Mouse (Mus musculus) forebrain, embryonic 10.5 days (tissue): ENCODE measurements around the gene Tmem143. TPM values are rescaled to one million over a fixed set of nuclear protein-coding genes. Genes with fewer than 3 reads are reported as not detected.

ENCODE experiments used
- DNase-seq: peaks from one replicate; pipeline ENCODE4 v3.0.0-alpha.2; 2017; ENCODE audit warnings: low spot score; ENCODE audit errors: extremely low spot score
- H3K27ac ChIP-seq: fragments of 300-500 bp; sonication (generic); 2 replicates; pipeline ENCODE4 v1.5.1; 2016; ENCODE audit warnings: mild to moderate bottlenecking
- H3K27me3 ChIP-seq: fragments of 300-500 bp; sonication (generic); 2 replicates; pipeline ENCODE4 v1.6.1; 2016; ENCODE audit warnings: mild to moderate bottlenecking; ENCODE audit not compliant: poor library complexity, severe bottlenecking
- H3K36me3 ChIP-seq: fragments of 300-500 bp; sonication (generic); replicated peaks from 2 replicates; pipeline ENCODE4 v1.6.1; 2016; ENCODE audit warnings: mild to moderate bottlenecking, moderate library complexity
- H3K4me1 ChIP-seq: fragments of 300-500 bp; sonication (generic); 2 replicates; pipeline ENCODE4 v1.6.1; 2016
- H3K4me3 ChIP-seq: fragments of 300-500 bp; sonication (generic); 2 replicates; pipeline ENCODE4 v1.5.1; 2016; ENCODE audit warnings: mild to moderate bottlenecking, moderate library complexity
- H3K9me3 ChIP-seq: fragments of 300-500 bp; sonication (generic); 2 replicates; pipeline ENCODE4 v1.6.1; 2016; ENCODE audit warnings: mild to moderate bottlenecking, moderate library complexity
- WGBS: fragments of 180-500 bp; shearing (Covaris S2); methylation state at CpG from one replicate; pipeline ENCODE4 v1.1.7; 2016; 5-methylcytosine and 5-hydroxymethylcytosine counted together
- polyA plus RNA-seq: library from polyadenylated mRNA; unstranded; fragments of >200 nt; fragmentation: Nextera tagmentation; extraction: Ambion mirVana; gene quantifications from 2 replicates; pipeline ENCODE4 v1.2.1, GENCODE M21; 2016

Tmem143 gene
- polyA plus RNA-seq: 4.2 and 4.8 TPM in 2 replicates

DNA sequence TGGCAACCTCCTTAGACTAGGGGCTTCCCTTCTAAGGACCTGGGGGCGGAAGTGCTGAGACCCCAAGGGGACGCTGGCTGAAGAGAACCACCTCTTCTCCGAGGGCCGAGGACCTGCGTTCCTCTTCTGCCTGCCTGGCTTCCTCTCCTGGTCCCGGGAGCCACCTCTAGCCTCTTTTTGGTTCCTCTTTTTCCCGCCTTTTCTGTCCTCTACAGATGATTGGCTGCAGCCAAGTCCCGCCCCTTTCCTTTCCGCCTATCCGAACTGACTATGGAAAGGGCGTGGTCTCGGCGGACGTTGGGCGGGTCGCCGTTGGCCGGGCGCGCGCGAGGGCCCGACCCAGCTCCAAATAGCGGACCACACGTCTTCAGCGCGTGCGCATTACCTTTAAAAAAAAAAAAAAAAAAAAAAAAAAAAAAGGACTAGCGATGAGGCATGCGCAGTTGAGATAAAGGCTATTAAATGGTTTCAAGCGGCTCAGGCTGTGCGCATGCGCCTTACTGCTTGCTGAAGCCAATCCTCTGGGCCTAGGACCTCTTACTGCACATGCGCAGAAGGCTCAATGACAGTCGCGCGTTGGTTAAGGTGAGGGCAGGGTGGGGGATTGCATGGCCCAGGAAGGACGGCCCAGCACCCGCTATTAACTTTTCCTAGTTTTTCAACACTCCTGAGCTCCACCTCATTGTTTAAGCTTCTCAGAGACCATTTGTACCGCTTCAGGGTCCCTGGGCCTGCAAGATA is at the start of gene Tmem143, which contains the start of gene Syngr4:
TSS of gene Tmem143 (plus strand) at position 425 of the 741 bp plus-strand sequence.
TSS of gene Syngr4 (minus strand) at position 198 of the 741 bp plus-strand sequence.
- under 1% methylated on average over 40 of the region's 40 CpGs for WGBS
- Histone ChIP-seq H3K27ac (peak within 1 kb of the TSS; percentile 91), H3K9me3 (no peaks in the 10 kb centered on the region), H3K36me3 (no peaks in the 10 kb centered on the region), H3K4me3 (peak within 1 kb of the TSS; percentile 62), H3K4me1 (peaks cover 19% of the 10 kb centered on the region), H3K27me3 (peaks cover 9% of the 10 kb centered on the region)
- peak; percentile 95 for DNase-seq

DNA sequence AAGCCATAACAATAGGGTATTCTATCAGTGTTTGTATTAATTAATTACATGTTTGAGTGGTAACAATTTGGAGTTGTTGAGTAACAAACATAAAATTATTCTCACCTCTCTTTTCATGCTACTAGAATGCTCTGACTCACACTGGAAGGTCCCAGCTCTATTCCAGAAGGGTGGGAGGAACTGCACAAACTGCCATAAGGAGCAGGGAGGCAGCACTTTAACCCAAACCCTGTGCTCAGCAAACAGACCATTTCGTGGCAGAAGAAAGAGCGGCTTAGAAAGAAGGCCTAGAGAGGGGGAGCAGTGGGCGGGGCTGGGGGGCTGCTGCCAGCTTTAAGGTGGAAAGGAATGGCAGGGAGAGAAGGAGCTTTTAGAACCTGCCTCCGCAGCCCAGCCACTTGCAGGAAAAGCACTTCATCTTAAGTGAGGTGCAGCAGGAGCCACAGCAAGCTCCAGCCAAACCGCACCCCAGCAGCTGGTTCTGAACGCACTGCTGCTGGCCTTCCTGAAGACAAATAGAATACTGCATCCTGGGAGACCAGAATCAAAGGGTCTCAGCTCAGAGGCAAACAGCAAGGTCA is 48.2 kb upstream of the Tmem143 start:
- WGBS: 9% methylated on average over 6 of the region's 6 CpGs
- Histone ChIP-seq H3K27me3 (peaks cover 27% of the 10 kb centered on the region), H3K27ac (peak overlapping the region; percentile 9; the same call in 1 of the 2 replicates), H3K4me3 (peak overlapping the region; percentile 4; the same call in 1 of the 2 replicates), H3K9me3 (no peaks in the 10 kb centered on the region), H3K36me3 (no peaks in the 10 kb centered on the region), H3K4me1 (peaks cover 11% of the 10 kb centered on the region)
- DNase-seq: no peak

DNA sequence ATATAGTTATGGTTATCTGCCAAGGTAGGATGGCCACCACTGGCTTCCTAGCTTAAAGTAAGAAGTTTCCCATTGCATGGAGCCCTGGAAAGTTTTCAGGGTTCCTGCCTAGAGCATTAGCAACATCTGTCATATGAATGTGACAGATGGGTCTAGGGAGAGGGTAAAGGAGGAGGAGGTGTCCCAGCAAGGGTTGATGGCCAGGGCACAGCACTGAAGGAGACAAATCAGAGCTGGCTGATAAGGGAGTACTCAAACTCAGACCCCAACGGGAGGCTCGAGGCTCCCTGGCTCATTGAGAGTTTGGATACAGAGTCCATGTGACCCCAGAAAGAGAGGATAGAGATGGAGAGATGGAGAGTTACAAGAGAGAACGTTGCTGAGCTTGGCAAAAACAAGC is 46.1 kb upstream of the Tmem143 start:
- Histone ChIP-seq H3K9me3 (no peaks in the 10 kb centered on the region), H3K36me3 (no peaks in the 10 kb centered on the region), H3K27ac (no peak overlapping the region), H3K4me1 (peaks cover 11% of the 10 kb centered on the region), H3K4me3 (no peak overlapping the region), H3K27me3 (peaks cover 42% of the 10 kb centered on the region)
- no peak for DNase-seq
- 76% methylated on average over 3 of the region's 3 CpGs for WGBS

DNA sequence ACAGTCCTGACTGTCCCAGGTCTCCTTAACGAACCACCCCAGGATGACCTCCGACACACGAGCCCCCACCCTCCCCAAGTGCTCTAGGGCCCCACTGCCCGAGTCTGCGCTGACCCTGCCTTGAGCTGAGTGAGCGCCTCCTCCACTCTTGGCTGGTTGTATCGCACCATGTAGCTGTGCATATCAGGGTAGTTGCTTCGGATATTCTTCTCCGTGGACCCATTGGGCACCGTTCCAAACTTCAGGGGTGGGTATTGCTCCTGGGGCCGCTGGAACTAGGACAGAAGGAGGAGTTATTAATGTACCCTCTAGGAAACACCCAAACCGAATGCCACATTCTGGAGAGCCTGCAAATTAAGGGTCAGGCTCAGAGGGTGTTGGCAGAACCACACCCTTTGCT is 43.7 kb upstream of the Tmem143 start:
- peaks cover 60% of the 10 kb centered on the region for H3K27me3 ChIP-seq
- no peak overlapping the region for H3K4me3 ChIP-seq
- WGBS: 85% methylated on average over 12 of the region's 12 CpGs
- H3K9me3 ChIP-seq: no peaks in the 10 kb centered on the region
- no peak for DNase-seq
- H3K4me1 ChIP-seq: peaks cover 24% of the 10 kb centered on the region
- H3K36me3 ChIP-seq: no peaks in the 10 kb centered on the region
- no peak overlapping the region for H3K27ac ChIP-seq

DNA sequence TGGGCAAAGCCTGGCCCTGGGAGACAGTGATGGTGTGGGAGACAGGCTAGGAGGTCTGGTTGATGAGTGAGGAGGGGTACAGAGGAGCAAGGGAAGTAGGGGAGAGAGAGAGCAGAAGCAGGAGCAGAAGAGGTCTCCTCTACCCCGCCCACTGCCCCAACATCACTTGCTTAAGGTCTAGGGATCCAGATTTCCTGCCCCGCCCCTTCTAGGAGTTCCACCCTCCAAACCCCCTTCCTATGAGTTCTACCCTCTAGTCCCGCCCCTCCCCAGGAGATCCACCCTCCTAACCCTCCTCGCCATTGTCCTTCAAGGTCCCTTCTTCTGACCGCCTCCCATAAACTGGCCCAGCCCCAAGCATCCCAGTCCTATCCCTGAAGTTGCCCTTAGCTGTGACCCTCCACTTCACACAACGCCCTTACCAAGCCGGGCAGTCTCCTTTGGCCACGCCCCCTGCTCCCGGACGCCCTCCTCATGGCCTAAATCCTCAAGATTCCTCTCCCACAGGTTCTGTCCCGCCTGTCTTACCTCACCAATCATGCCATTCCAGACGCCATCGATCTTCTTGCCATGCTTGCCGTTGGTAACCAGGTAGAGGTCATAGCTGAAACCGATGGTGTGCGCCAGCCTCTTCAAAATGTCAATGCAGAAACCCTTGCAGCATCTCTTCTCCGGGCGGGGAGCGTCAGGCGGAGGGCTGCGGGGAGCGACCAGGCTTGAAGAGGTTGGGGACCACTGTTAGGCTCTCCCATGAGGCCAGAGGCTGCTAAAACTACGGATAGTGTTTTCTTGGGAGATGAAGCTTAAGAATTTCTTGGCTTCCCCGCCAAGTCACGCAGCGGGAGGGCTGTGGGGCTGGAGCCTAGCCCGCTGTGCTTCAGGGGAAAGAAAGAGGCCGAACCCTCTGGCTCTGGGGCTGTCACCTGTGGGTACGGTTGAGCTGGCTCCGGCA is 39.5 kb upstream of the Tmem143 start:
- Histone ChIP-seq H3K9me3 (no peaks in the 10 kb centered on the region), H3K27ac (peak overlapping the region; percentile 44; the same call in 1 of the 2 replicates), H3K4me3 (peak overlapping the region; percentile 51), H3K27me3 (peaks cover 82% of the 10 kb centered on the region), H3K36me3 (no peaks in the 10 kb centered on the region), H3K4me1 (peaks cover 39% of the 10 kb centered on the region)
- 2% methylated on average over 30 of the region's 30 CpGs for WGBS
- peak; percentile 44 for DNase-seq

DNA sequence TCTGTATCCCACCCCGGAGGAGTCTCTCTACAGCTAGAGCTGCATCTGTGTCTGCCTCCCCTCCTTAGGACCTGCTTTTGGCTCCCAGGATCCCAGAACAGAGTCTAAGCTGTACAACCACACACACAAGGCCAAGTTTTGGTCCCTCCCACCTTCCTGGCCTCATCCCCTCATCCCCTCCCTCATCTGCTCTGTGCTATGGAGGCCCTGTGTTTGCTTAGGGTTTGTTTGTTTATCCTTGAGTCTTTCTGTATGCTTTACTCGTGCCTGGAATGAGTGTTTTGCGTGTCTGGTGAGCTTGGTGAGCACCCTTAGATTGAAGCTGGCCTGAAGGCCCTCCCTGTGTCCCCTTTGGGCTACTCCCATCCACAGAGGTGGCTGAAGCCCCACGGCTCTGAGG is 37.7 kb upstream of the Tmem143 start:
- H3K27me3 ChIP-seq: peaks cover 88% of the 10 kb centered on the region
- H3K9me3 ChIP-seq: no peaks in the 10 kb centered on the region
- no peak overlapping the region for H3K4me3 ChIP-seq
- DNase-seq: no peak
- H3K27ac ChIP-seq: no peak overlapping the region
- H3K4me1 ChIP-seq: peaks cover 41% of the 10 kb centered on the region
- 75% methylated on average over 4 of the region's 4 CpGs for WGBS
- H3K36me3 ChIP-seq: no peaks in the 10 kb centered on the region

DNA sequence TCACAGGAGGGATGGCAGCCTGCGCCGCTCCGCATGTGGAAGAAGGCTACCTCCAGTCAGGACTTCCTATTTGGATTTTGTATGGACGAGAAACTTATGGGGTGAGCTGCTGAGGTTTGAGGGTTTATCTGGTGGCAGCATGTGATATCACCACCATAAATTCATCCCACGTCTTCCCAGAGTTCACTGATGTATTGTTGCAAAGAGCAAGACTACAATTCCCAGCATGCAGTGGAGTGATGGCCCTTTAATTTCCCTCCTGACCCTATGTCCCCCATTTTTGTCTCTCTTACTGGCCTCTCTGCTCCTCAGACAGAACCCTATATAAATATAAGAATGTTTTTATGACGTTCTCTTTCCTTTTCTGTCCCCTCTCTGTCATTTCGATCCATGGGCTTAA is 33.9 kb upstream of the Tmem143 start:
- WGBS: 88% methylated on average over 7 of the region's 7 CpGs
- DNase-seq: no peak
- H3K27ac ChIP-seq: no peak overlapping the region
- no peaks in the 10 kb centered on the region for H3K36me3 ChIP-seq
- H3K27me3 ChIP-seq: peaks cover 89% of the 10 kb centered on the region
- no peaks in the 10 kb centered on the region for H3K9me3 ChIP-seq
- H3K4me3 ChIP-seq: no peak overlapping the region
- H3K4me1 ChIP-seq: peaks cover 50% of the 10 kb centered on the region

DNA sequence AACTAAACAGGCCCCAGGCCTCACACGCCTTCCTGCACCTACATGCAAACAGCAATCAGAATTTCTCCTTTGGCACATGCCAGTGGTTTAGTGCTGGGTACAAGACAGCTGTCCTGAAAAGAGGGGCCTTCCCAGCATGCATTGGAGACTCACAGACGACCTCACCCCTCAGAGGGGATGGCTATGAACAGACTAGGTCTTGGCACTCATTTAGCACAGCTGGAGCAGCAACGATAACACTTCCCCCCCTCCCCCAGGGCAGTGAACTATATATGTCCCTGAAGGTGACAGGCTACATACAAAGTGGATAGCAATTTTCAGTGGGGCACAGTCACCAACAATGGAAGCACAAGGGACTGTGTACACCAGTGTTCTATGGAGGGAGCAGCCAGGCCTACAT is 32.3 kb upstream of the Tmem143 start:
- H3K4me3 ChIP-seq: no peak overlapping the region
- H3K27ac ChIP-seq: no peak overlapping the region
- peaks cover 89% of the 10 kb centered on the region for H3K27me3 ChIP-seq
- 76% methylated on average over 3 of the region's 3 CpGs for WGBS
- no peaks in the 10 kb centered on the region for H3K9me3 ChIP-seq
- H3K4me1 ChIP-seq: peaks cover 57% of the 10 kb centered on the region
- no peak for DNase-seq
- no peaks in the 10 kb centered on the region for H3K36me3 ChIP-seq

DNA sequence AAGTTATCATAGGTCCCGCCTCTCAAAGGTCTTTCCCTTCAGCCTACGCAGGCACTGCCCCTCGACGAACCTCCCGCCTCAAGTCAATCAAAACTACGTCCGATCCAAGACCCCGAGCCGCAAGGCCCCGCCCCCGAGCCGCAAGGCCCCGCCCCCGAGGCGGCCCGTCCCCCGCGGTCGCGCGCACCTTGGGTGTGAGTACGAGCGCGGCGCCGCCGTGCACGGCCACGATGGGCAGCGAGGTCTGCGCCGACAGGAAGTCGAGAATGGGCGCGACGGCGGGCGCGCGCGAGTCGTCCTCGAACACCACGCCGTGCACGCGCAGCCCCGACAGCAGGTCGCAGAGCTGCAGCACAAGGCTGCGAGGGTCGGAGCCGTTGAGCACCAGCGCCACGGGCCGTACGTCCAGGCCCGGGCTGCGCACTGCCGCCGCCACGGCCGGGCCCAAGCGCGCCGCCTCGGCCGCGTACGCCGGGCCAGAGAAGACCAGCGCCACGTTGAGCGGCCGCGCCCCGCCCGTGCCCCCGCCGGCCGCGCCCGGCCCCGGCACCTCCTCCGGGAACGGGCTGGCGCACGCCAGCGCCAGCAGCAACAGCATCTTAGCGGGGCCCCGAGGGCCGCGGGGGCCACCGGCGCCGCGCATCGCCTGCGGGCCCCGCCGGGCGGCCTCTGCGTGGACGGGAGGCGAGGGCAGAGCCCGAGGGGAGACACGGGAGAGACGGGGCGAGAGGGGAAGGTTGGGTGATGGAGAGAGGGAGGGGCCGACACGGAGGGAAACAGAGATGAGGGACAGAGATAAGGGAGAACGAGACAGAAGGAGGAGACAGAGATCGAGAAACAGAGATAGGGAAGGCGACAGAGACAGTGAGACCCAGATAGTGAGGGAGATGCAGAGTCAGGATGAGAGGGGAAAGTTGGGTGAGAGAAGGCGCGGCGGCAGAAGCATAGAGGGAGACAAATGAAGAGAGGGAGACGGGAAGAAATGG is 30.5 kb upstream of the Tmem143 start:
- WGBS: 1% methylated on average over 110 of the region's 117 CpGs
- Histone ChIP-seq H3K4me1 (peaks cover 61% of the 10 kb centered on the region), H3K27me3 (peaks cover 89% of the 10 kb centered on the region), H3K27ac (peak overlapping the region; percentile 89), H3K9me3 (no peaks in the 10 kb centered on the region), H3K36me3 (no peaks in the 10 kb centered on the region), H3K4me3 (peak overlapping the region; percentile 72)
- peak; percentile 88 for DNase-seq

DNA sequence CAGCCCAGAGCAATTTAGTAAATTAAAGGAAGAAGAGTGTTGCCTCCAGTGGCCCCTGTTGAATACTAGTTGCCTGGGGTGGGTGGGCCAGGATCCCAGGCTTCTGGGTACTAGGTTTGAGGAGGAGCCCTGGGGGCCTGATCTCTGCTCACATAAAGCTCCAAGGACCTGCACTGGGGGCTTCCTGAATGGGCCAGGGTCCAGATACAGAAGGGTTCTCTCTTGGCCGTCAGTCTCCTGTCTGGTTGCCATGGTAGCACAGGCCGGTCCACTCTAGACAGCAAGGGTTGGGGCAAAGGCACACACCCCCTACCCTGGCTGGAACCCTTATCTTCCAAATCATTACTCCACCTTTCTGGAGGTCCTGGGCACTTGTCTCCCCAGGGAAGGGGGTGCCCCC is 28.9 kb upstream of the Tmem143 start:
- DNase-seq: no peak
- Histone ChIP-seq H3K27me3 (peaks cover 85% of the 10 kb centered on the region), H3K4me3 (peak overlapping the region; percentile 11; the same call in 1 of the 2 replicates), H3K36me3 (no peaks in the 10 kb centered on the region), H3K4me1 (peaks cover 55% of the 10 kb centered on the region), H3K27ac (no peak overlapping the region), H3K9me3 (no peaks in the 10 kb centered on the region)
- 10% methylated on average over 2 of the region's 2 CpGs for WGBS

DNA sequence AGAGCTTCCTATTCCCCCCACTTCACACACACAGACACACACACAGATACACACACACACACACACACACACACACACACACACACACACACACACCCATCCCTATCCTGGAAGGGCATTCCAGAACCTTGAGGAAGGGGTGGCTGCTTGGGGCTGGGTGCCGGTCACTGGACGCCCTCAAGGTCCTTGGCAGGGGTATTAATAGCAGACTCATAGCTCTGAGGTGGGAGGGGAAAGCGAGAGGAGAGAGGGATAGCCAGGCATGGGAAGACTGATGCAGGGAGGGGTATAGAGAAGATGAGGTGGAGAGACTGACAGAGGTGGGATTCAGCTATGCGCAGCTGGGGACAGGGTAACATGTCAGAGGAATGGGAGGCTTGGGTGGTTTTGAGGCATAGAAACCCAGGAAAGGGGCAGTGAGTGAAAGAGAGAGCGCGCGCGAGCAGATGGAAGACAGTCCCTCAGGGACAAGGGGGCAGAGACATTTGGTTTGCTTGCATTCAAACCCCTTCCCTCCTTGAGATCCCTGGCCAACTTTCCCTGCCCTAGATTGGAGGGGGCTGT is 27.6 kb upstream of the Tmem143 start:
- Histone ChIP-seq H3K4me3 (peak overlapping the region; percentile 47), H3K9me3 (no peaks in the 10 kb centered on the region), H3K27ac (0 out of 2 replicates have a peak overlapping the region, but pooled peaks have one; percentile 45), H3K27me3 (peaks cover 82% of the 10 kb centered on the region), H3K36me3 (peaks cover 4% of the 10 kb centered on the region), H3K4me1 (peaks cover 66% of the 10 kb centered on the region)
- 17% methylated on average over 8 of the region's 8 CpGs for WGBS
- DNase-seq: no peak
